Mouse (Mus musculus): Measurements from ENCODE around the gene Zfp326. TPM values are rescaled to one million over a fixed set of nuclear protein-coding genes. Genes with fewer than 3 reads are reported as not detected.

Zfp326 gene
- polyA plus RNA-seq, 1 experiment from 2014 or later, result 53.4 TPM

GRCm38 (mm10) chr5:105871140-105871539 lies 5.2 kb upstream of the Zfp326 start:
- no peaks in the 10 kb centered on the region for H3K9me3 ChIP-seq (ENCODE audit: control insufficient read depth, low read depth, low read length)
- H3K4me1 ChIP-seq (ENCODE audit: control insufficient read depth, insufficient read depth, low read length), result no peaks in the 10 kb centered on the region; the same call in 1 of the 2 replicates
- H3K4me3 ChIP-seq (ENCODE audit: low read depth, low read length), result no peak overlapping the region
- no peak overlapping the region for H3K9ac ChIP-seq (replicated peaks; ENCODE audit: low read depth, low read length)
- no peaks in the 10 kb centered on the region for H3K36me3 ChIP-seq (ENCODE audit: control insufficient read depth, insufficient read depth, low read length)
- H3K27me3 ChIP-seq (ENCODE audit: control insufficient read depth, insufficient read depth, low read length), result no peaks in the 10 kb centered on the region
- no peak overlapping the region for H3K4me2 ChIP-seq (replicated peaks; ENCODE audit: low read depth, low read length)
- 68% methylated on average over 3 of the region's 3 CpGs for WGBS
- H3K27ac ChIP-seq (ENCODE audit: low read length), result no peak overlapping the region
- no peak for ATAC-seq (ENCODE audit: insufficient number of reproducible peaks, insufficient read depth, low FRiP score, low read depth)

DNA sequence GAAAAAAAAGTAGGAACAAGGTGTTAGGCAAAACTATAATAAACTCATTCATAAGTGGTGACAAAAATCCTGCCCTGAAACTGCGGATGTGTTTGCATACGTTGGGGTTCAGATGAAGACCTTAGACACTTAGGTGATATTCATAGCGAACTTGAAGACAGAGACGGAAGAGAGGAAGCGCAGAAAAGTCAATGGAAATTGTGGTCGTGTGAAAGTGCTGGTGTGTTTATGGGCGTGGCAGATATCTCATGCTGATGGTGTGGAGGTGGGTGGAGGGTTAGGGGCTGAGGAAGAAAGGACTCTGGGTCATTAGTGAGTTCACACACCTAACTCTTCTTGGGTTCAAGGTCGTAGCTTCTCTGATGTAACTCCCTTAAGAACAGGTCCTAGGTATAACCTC lies 4.2 kb upstream of the Zfp326 start:
- Histone ChIP-seq H3K36me3 (ENCODE audit: control insufficient read depth, insufficient read depth, low read length) (no peaks in the 10 kb centered on the region), H3K4me1 (ENCODE audit: control insufficient read depth, insufficient read depth, low read length) (no peaks in the 10 kb centered on the region; the same call in 1 of the 2 replicates), H3K4me2 (replicated peaks; ENCODE audit: low read depth, low read length) (no peak overlapping the region), H3K9me3 (ENCODE audit: control insufficient read depth, low read depth, low read length) (no peaks in the 10 kb centered on the region), H3K27ac (ENCODE audit: low read length) (no peak overlapping the region), H3K4me3 (ENCODE audit: low read depth, low read length) (no peak overlapping the region), H3K9ac (replicated peaks; ENCODE audit: low read depth, low read length) (no peak overlapping the region), H3K27me3 (ENCODE audit: control insufficient read depth, insufficient read depth, low read length) (no peaks in the 10 kb centered on the region)
- no peak for ATAC-seq (ENCODE audit: insufficient number of reproducible peaks, insufficient read depth, low FRiP score, low read depth)
- 76% methylated on average over 8 of the region's 8 CpGs for WGBS

- Histone ChIP-seq H3K9ac (replicated peaks; ENCODE audit: low read depth, low read length) (no peak overlapping the region), H3K4me1 (ENCODE audit: control insufficient read depth, insufficient read depth, low read length) (peaks cover under 1% of the 10 kb centered on the region; the same call in 1 of the 2 replicates), H3K4me2 (replicated peaks; ENCODE audit: low read depth, low read length) (no peak overlapping the region), H3K9me3 (ENCODE audit: control insufficient read depth, low read depth, low read length) (no peaks in the 10 kb centered on the region), H3K27me3 (ENCODE audit: control insufficient read depth, insufficient read depth, low read length) (no peaks in the 10 kb centered on the region), H3K27ac (ENCODE audit: low read length) (no peak overlapping the region), H3K36me3 (ENCODE audit: control insufficient read depth, insufficient read depth, low read length) (no peaks in the 10 kb centered on the region), H3K4me3 (ENCODE audit: low read depth, low read length) (no peak overlapping the region)
- no peak for ATAC-seq (ENCODE audit: insufficient number of reproducible peaks, insufficient read depth, low FRiP score, low read depth)
- WGBS, result 56% methylated on average over 7 of the region's 7 CpGs
Observed at GRCm38 (mm10) chr5:105872916-105873315, 3.4 kb upstream of the Zfp326 start.

- Histone ChIP-seq H3K9me3 (ENCODE audit: control insufficient read depth, low read depth, low read length) (no peaks in the 10 kb centered on the region), H3K27me3 (ENCODE audit: control insufficient read depth, insufficient read depth, low read length) (no peaks in the 10 kb centered on the region), H3K27ac (ENCODE audit: low read length) (no peak overlapping the region), H3K36me3 (ENCODE audit: control insufficient read depth, insufficient read depth, low read length) (no peaks in the 10 kb centered on the region), H3K4me1 (ENCODE audit: control insufficient read depth, insufficient read depth, low read length) (peaks cover 7% of the 10 kb centered on the region; the same call in 1 of the 2 replicates), H3K9ac (replicated peaks; ENCODE audit: low read depth, low read length) (no peak overlapping the region), H3K4me3 (ENCODE audit: low read depth, low read length) (no peak overlapping the region), H3K4me2 (replicated peaks; ENCODE audit: low read depth, low read length) (no peak overlapping the region)
- ATAC-seq (ENCODE audit: insufficient number of reproducible peaks, insufficient read depth, low FRiP score, low read depth), result no peak
- WGBS, result 61% methylated on average over 3 of the region's 3 CpGs
Observed at GRCm38 (mm10) chr5:105873774-105874173, 2.6 kb upstream of the Zfp326 start.

GRCm38 (mm10) chr5:105874476-105874875 lies 1.9 kb upstream of the Zfp326 start:
- no peaks in the 10 kb centered on the region; the same call in 1 of the 2 replicates for H3K36me3 ChIP-seq (ENCODE audit: control insufficient read depth, insufficient read depth, low read length)
- 96% methylated on average over 11 of the region's 11 CpGs for WGBS
- H3K27me3 ChIP-seq (ENCODE audit: control insufficient read depth, insufficient read depth, low read length), result no peaks in the 10 kb centered on the region
- peaks cover 8% of the 10 kb centered on the region; the same call in 1 of the 2 replicates for H3K4me1 ChIP-seq (ENCODE audit: control insufficient read depth, insufficient read depth, low read length)
- no peak for ATAC-seq (ENCODE audit: insufficient number of reproducible peaks, insufficient read depth, low FRiP score, low read depth)
- H3K4me3 ChIP-seq (ENCODE audit: low read depth, low read length), result no peak overlapping the region
- H3K9me3 ChIP-seq (ENCODE audit: control insufficient read depth, low read depth, low read length), result no peaks in the 10 kb centered on the region
- no peak overlapping the region for H3K9ac ChIP-seq (replicated peaks; ENCODE audit: low read depth, low read length)
- H3K27ac ChIP-seq (ENCODE audit: low read length), result no peak overlapping the region
- H3K4me2 ChIP-seq (replicated peaks; ENCODE audit: low read depth, low read length), result no peak overlapping the region

- peaks cover 10% of the 10 kb centered on the region; the same call in 1 of the 2 replicates for H3K4me1 ChIP-seq (ENCODE audit: control insufficient read depth, insufficient read depth, low read length)
- peak overlapping the region; percentile 99 for H3K9ac ChIP-seq (replicated peaks; ENCODE audit: low read depth, low read length)
- H3K4me3 ChIP-seq (ENCODE audit: low read depth, low read length), result peak overlapping the region; percentile 99
- WGBS, result under 1% methylated on average over 46 of the region's 46 CpGs
- H3K9me3 ChIP-seq (ENCODE audit: control insufficient read depth, low read depth, low read length), result no peaks in the 10 kb centered on the region
- ATAC-seq (ENCODE audit: insufficient number of reproducible peaks, insufficient read depth, low FRiP score, low read depth), result no peak
- H3K27me3 ChIP-seq (ENCODE audit: control insufficient read depth, insufficient read depth, low read length), result no peaks in the 10 kb centered on the region
- peak overlapping the region; percentile 87 for H3K27ac ChIP-seq (ENCODE audit: low read length)
- peak overlapping the region; percentile 71 for H3K4me2 ChIP-seq (replicated peaks; ENCODE audit: low read depth, low read length)
- peaks cover 7% of the 10 kb centered on the region for H3K36me3 ChIP-seq (ENCODE audit: control insufficient read depth, insufficient read depth, low read length)
Observed at GRCm38 (mm10) chr5:105876925-105877774, 785 bp downstream of the Zfp326 start.

DNA sequence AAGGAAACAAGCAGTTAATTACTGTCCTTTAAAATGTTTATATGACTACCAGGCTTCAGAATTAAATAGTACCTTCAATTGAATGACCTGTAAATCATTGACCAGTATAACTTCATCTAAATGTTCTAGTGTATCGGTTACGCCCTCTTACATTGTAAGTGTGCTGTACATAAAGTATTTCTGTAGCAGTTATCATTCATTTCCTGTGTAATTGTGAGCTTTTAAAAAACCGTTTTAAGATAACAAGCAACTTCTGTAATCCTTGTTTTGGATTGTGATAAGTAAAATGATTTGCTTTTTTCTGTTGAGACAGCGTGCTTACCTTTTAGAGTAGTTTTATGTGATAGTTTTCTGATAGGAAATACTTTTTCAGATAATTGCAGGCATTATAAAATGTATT lies 11.0 kb downstream of the Zfp326 start:
- Histone ChIP-seq H3K9me3 (ENCODE audit: control insufficient read depth, low read depth, low read length) (no peaks in the 10 kb centered on the region), H3K27me3 (ENCODE audit: control insufficient read depth, insufficient read depth, low read length) (no peaks in the 10 kb centered on the region), H3K36me3 (ENCODE audit: control insufficient read depth, insufficient read depth, low read length) (peaks cover 27% of the 10 kb centered on the region), H3K9ac (replicated peaks; ENCODE audit: low read depth, low read length) (no peak overlapping the region), H3K4me2 (replicated peaks; ENCODE audit: low read depth, low read length) (no peak overlapping the region), H3K4me1 (ENCODE audit: control insufficient read depth, insufficient read depth, low read length) (no peaks in the 10 kb centered on the region), H3K4me3 (ENCODE audit: low read depth, low read length) (no peak overlapping the region), H3K27ac (ENCODE audit: low read length) (no peak overlapping the region)
- 77% methylated on average over 4 of the region's 4 CpGs for WGBS
- ATAC-seq (ENCODE audit: insufficient number of reproducible peaks, insufficient read depth, low FRiP score, low read depth), result no peak

- H3K4me1 ChIP-seq (ENCODE audit: control insufficient read depth, insufficient read depth, low read length), result no peaks in the 10 kb centered on the region
- H3K4me3 ChIP-seq (ENCODE audit: low read depth, low read length), result no peak overlapping the region
- no peaks in the 10 kb centered on the region for H3K27me3 ChIP-seq (ENCODE audit: control insufficient read depth, insufficient read depth, low read length)
- no peak overlapping the region for H3K9ac ChIP-seq (replicated peaks; ENCODE audit: low read depth, low read length)
- no peak overlapping the region for H3K4me2 ChIP-seq (replicated peaks; ENCODE audit: low read depth, low read length)
- 93% methylated on average over 4 of the region's 4 CpGs for WGBS
- H3K9me3 ChIP-seq (ENCODE audit: control insufficient read depth, low read depth, low read length), result no peaks in the 10 kb centered on the region
- no peak for ATAC-seq (ENCODE audit: insufficient number of reproducible peaks, insufficient read depth, low FRiP score, low read depth)
- H3K27ac ChIP-seq (ENCODE audit: low read length), result no peak overlapping the region
- peaks cover 29% of the 10 kb centered on the region for H3K36me3 ChIP-seq (ENCODE audit: control insufficient read depth, insufficient read depth, low read length)
Observed at GRCm38 (mm10) chr5:105898161-105898560, 21.8 kb downstream of the Zfp326 start.
